Mouse (Mus musculus) CH12.LX (cell line): ENCODE results near the gene Ythdf2. TPM values are rescaled to one million over a fixed set of nuclear protein-coding genes. Genes with fewer than 3 reads are reported as not detected.

Experiments
- DNase-seq: peaks from one replicate; pipeline ENCODE4 v3.0.0-alpha.2; 2013; ENCODE audit errors: extremely low read depth
- H3K27ac ChIP-seq: 2 replicates; pipeline ENCODE4 v1.5.1; 2012; ENCODE audit warnings: low read depth, mild to moderate bottlenecking, control low read depth, moderate library complexity; ENCODE audit not compliant: insufficient read depth
- H3K27me3 ChIP-seq: replicated peaks from 2 replicates; pipeline ENCODE3; 2012; ENCODE audit warnings: inconsistent platforms
- H3K36me3 ChIP-seq, 2 experiments: replicated peaks in 1 of 2; 2 replicates each; pipeline versions ENCODE3 to v1.6.1; 2012; ENCODE audit warnings: inconsistent platforms in 1 of 2, low read length in 1 of 2, mild to moderate bottlenecking in 1 of 2, mixed read lengths in 1 of 2, moderate library complexity in 1 of 2; ENCODE audit not compliant: control insufficient read depth in 1 of 2, insufficient read depth in 1 of 2
- H3K4me1 ChIP-seq, 2 experiments: 2 replicates each; pipeline ENCODE4 v1.6.1; 2012; ENCODE audit warnings: inconsistent platforms in 1 of 2, moderate library complexity in 1 of 2; ENCODE audit not compliant: insufficient read depth in 2 of 2, control insufficient read depth in 1 of 2
- H3K4me2 ChIP-seq: 2 replicates; pipeline ENCODE4 v1.6.1; 2012; ENCODE audit warnings: low read depth, mild to moderate bottlenecking, control low read depth; ENCODE audit not compliant: poor library complexity, insufficient read depth, severe bottlenecking
- H3K4me3 ChIP-seq, 3 experiments: fragments of 150-350 bp in 1 of 3; sonication (generic) in 1 of 3; replicated peaks in 1 of 3; 2 replicates each; pipeline versions ENCODE3 to v1.5.1; 2011 to 2012; ENCODE audit warnings: low read depth in 2 of 3, low read length in 2 of 3, mild to moderate bottlenecking in 2 of 3, moderate library complexity in 2 of 3, control low read depth in 1 of 3, improper control_type of control experiment in 1 of 3, inconsistent platforms in 1 of 3, mixed read lengths in 1 of 3; ENCODE audit not compliant: poor library complexity in 1 of 3
- H3K79me2 ChIP-seq: replicated peaks from 2 replicates; pipeline ENCODE4 v1.6.1; 2012; ENCODE audit warnings: mild to moderate bottlenecking, moderate library complexity; ENCODE audit not compliant: control insufficient read depth, poor library complexity, insufficient read depth, severe bottlenecking; ENCODE audit errors: extremely low read depth
- H3K9ac ChIP-seq: 2 replicates; pipeline ENCODE4 v1.6.1; 2012; ENCODE audit warnings: low read depth, mild to moderate bottlenecking, control low read depth, moderate library complexity; ENCODE audit not compliant: insufficient read depth
- H3K9me3 ChIP-seq: replicated peaks from 2 replicates; pipeline ENCODE3; 2012; ENCODE audit warnings: low read length, inconsistent platforms, mixed read lengths
- CTCF ChIP-seq, 2 experiments: IDR thresholded peaks in 1 of 2; conservative IDR thresholded peaks in 1 of 2; 2 replicates each; pipeline ENCODE4 v1.5.1; 2011 to 2012; ENCODE audit warnings: low read depth in 2 of 2, low read length in 2 of 2, improper control_type of control experiment in 1 of 2, inconsistent platforms in 1 of 2, mild to moderate bottlenecking in 1 of 2, moderate library complexity in 1 of 2
- ELF1 ChIP-seq: IDR thresholded peaks from 2 replicates; pipeline ENCODE4 v1.6.1; 2014; ENCODE audit warnings: low read depth, mild to moderate bottlenecking, inconsistent platforms, low read length, improper control_type of control experiment
- EP300 ChIP-seq: IDR thresholded peaks from 2 replicates; pipeline ENCODE4 v1.6.1; 2011; ENCODE audit warnings: low read length, improper control_type of control experiment
- GABPA ChIP-seq: IDR thresholded peaks from 2 replicates; pipeline ENCODE4 v1.6.1; 2012; ENCODE audit warnings: low read depth, low read length, improper control_type of control experiment, inconsistent platforms; ENCODE audit not compliant: insufficient replicate concordance
- HCFC1 ChIP-seq: IDR thresholded peaks from 2 replicates; pipeline ENCODE4 v1.6.1; 2012; ENCODE audit warnings: low read depth, mild to moderate bottlenecking, inconsistent platforms, low read length, improper control_type of control experiment
- IRF4 ChIP-seq: IDR thresholded peaks from 2 replicates; pipeline ENCODE4 v1.6.1; 2014; ENCODE audit warnings: low read depth, mild to moderate bottlenecking, inconsistent platforms, low read length, improper control_type of control experiment
- KAT2A ChIP-seq: IDR thresholded peaks from 2 replicates; pipeline ENCODE4 v1.6.1; 2012; ENCODE audit warnings: low read length, improper control_type of control experiment, inconsistent platforms; ENCODE audit not compliant: insufficient replicate concordance
- MAZ ChIP-seq: IDR thresholded peaks from 2 replicates; pipeline ENCODE4 v1.6.1; 2012; ENCODE audit warnings: low read depth, mild to moderate bottlenecking, inconsistent platforms, low read length, improper control_type of control experiment, moderate library complexity
- MEF2A ChIP-seq: IDR thresholded peaks from 2 replicates; pipeline ENCODE4 v1.6.1; 2014; ENCODE audit warnings: low read depth, mild to moderate bottlenecking, inconsistent platforms, low read length, improper control_type of control experiment, borderline replicate concordance
- MXI1 ChIP-seq: IDR thresholded peaks from 2 replicates; pipeline ENCODE4 v1.6.1; 2011; ENCODE audit warnings: mild to moderate bottlenecking, low read depth, low read length, improper control_type of control experiment
- NRF1 ChIP-seq: IDR thresholded peaks from 2 replicates; pipeline ENCODE4 v1.6.1; 2014; ENCODE audit warnings: low read depth, mild to moderate bottlenecking, inconsistent platforms, low read length, improper control_type of control experiment, moderate library complexity
- RAD21 ChIP-seq: IDR thresholded peaks from 2 replicates; pipeline ENCODE4 v1.6.1; 2011; ENCODE audit warnings: low read depth, mild to moderate bottlenecking, low read length, improper control_type of control experiment, moderate library complexity
- RCOR1 ChIP-seq: conservative IDR thresholded peaks from 2 replicates; pipeline ENCODE4 v1.6.1; 2012; ENCODE audit warnings: low read depth, mild to moderate bottlenecking, inconsistent platforms, low read length, improper control_type of control experiment
- SMC3 ChIP-seq: IDR thresholded peaks from 2 replicates; pipeline ENCODE4 v1.6.1; 2011; ENCODE audit warnings: low read depth, low read length, improper control_type of control experiment
- TBP ChIP-seq: conservative IDR thresholded peaks from 2 replicates; pipeline ENCODE4 v1.6.1; 2011; ENCODE audit warnings: low read depth, low read length, improper control_type of control experiment
- UBTF ChIP-seq: IDR thresholded peaks from 2 replicates; pipeline ENCODE4 v1.6.1; 2012; ENCODE audit warnings: low read depth, mild to moderate bottlenecking, inconsistent platforms, low read length, improper control_type of control experiment, moderate library complexity
- USF1 ChIP-seq: IDR thresholded peaks from 2 replicates; pipeline ENCODE4 v1.6.1; 2014; ENCODE audit warnings: low read depth, mild to moderate bottlenecking, inconsistent platforms, low read length, improper control_type of control experiment
- USF2 ChIP-seq: conservative IDR thresholded peaks from 2 replicates; pipeline ENCODE4 v1.6.1; 2011; ENCODE audit warnings: low read depth, low read length, improper control_type of control experiment
- ZC3H11A ChIP-seq: IDR thresholded peaks from 2 replicates; pipeline ENCODE4 v1.6.1; 2012; ENCODE audit warnings: low read depth, mild to moderate bottlenecking, inconsistent platforms, low read length, improper control_type of control experiment
- ZNF384 ChIP-seq: IDR thresholded peaks from 2 replicates; pipeline ENCODE4 v1.6.1; 2012; ENCODE audit warnings: low read depth, low read length, improper control_type of control experiment, inconsistent platforms
- dilution Hi-C: fragments of 300-500 bp; cut with MboI; formaldehyde crosslinking; loops from 2 replicates; pipeline ENCODE4 v1.14.3; 2020; ENCODE audit warnings: low sequenced_read_pairs; ENCODE audit not compliant: extremely low pct_unique_long_range_greater_than_20kb, extremely low pct_ligation_motif_present
- in situ Hi-C: fragments of 300-500 bp; cut with MboI; formaldehyde crosslinking; loops from 3 replicates; pipeline ENCODE4 v1.14.3; 2019; ENCODE audit warnings: low sequenced_read_pairs, low pct_ligation_motif_present, low pct_unique_long_range_greater_than_20kb, mixed read lengths
- polyA plus RNA-seq: library from polyadenylated mRNA; unstranded; fragments of >175 nt; gene quantifications from 2 replicates; pipeline ENCODE4 v1.2.1, GENCODE M21; 2012; ENCODE audit warnings: low read depth; ENCODE audit not compliant: insufficient read length
- total RNA-seq, 2 experiments: library from RNA; depleted of rRNA; stranded (reverse); fragments of 300-350 nt in 1 of 2; fragments of >200 nt in 1 of 2; gene quantifications; 2 replicates each; pipeline ENCODE4 v1.2.3; 2012 to 2014

The Ythdf2 gene
- total and polyA plus RNA-seq, 3 experiments: 51.6 to 78.3 (median 56.5) TPM

- dilution Hi-C loops: no loop called here
- no peaks in the 10 kb centered on the region for H3K79me2 ChIP-seq
- H3K27me3 ChIP-seq: no peaks in the 10 kb centered on the region
- no peaks in the 10 kb centered on the region for H3K9me3 ChIP-seq
- H3K4me2 ChIP-seq: no peak overlapping the region
- H3K4me3 ChIP-seq: peak overlapping the region in 1 of 3 experiments; percentile 32
- H3K4me1 ChIP-seq: peaks cover 5 to 17% of the 10 kb centered on the region in 2 experiments
- no peak overlapping the region for H3K27ac ChIP-seq
- H3K36me3 ChIP-seq: peaks cover 31 to 73% of the 10 kb centered on the region in 2 experiments
- TF ChIP-seq ZC3H11A (no peak), EP300 (no peak), USF1 (no peak), SMC3 (no peak), CTCF (conservative IDR thresholded peaks at IDR 0.05 in 1 of 2, IDR thresholded peaks at IDR 0.05 in 1 of 2; ENCODE audit: low read depth in 2 of 2, low read length in 2 of 2) (no peak), ELF1 (no peak), IRF4 (no peak), TBP (no peak), ZNF384 (no peak), NRF1 (no peak), RCOR1 (no peak), MAZ (no peak), USF2 (no peak)
- in situ Hi-C loops: no loop called here
- DNase-seq: no peak
- no peak overlapping the region for H3K9ac ChIP-seq
Measured at GRCm38 (mm10) chr4:132238356-132238755, 26.3 kb upstream of the Ythdf2 start.

- no peak overlapping the region for H3K9ac ChIP-seq
- H3K79me2 ChIP-seq: no peaks in the 10 kb centered on the region
- no peak overlapping the region for H3K4me3 ChIP-seq
- dilution Hi-C loops: no loop called here
- peak overlapping the region; percentile 44; the same call in 1 of the 2 replicates for H3K27ac ChIP-seq
- no peak for DNase-seq
- no peaks in the 10 kb centered on the region for H3K9me3 ChIP-seq
- H3K4me2 ChIP-seq: peak overlapping the region; percentile 11; the same call in 1 of the 2 replicates
- peaks cover 49 to 82% of the 10 kb centered on the region in 2 experiments for H3K36me3 ChIP-seq
- no peaks in the 10 kb centered on the region for H3K27me3 ChIP-seq
- peaks cover 5 to 20% of the 10 kb centered on the region in 2 experiments for H3K4me1 ChIP-seq
- in situ Hi-C loops: no loop called here
- TF ChIP-seq UBTF (no peak), RAD21 (no peak), MEF2A (no peak), HCFC1 (no peak), KAT2A (no peak), TBP (no peak), MXI1 (no peak), GABPA (no peak)
Measured at GRCm38 (mm10) chr4:132234710-132235109, 22.6 kb upstream of the Ythdf2 start.
